Mouse (Mus musculus) neural tube, embryonic 11.5 days (tissue): ENCODE measurements around the gene Vps13d. TPM values are rescaled to one million over a fixed set of nuclear protein-coding genes. Genes with fewer than 3 reads are reported as not detected.

ENCODE experiments used
- ATAC-seq: fragments of 200-750 bp; cut with Nextera tagmentation; 2 replicates; pipeline ENCODE4 v1.8.0; 2017; ENCODE audit warnings: moderate number of reproducible peaks, mild to moderate bottlenecking, moderate TSS enrichment, moderate library complexity; ENCODE audit not compliant: insufficient read depth, low FRiP score, low TSS enrichment
- DNase-seq: peaks from one replicate; pipeline ENCODE4 v3.0.0-alpha.2; 2015; ENCODE audit warnings: low spot score
- H3K27ac ChIP-seq: fragments of 300-500 bp; sonication (generic); 2 replicates; pipeline ENCODE4 v1.5.1; 2014; ENCODE audit warnings: low read depth, mild to moderate bottlenecking, low read length
- H3K27me3 ChIP-seq: fragments of 300-500 bp; sonication (generic); 2 replicates; pipeline ENCODE4 v1.6.1; 2014; ENCODE audit warnings: mild to moderate bottlenecking, low read length, mixed read lengths; ENCODE audit not compliant: control insufficient read depth, insufficient read depth
- H3K36me3 ChIP-seq: fragments of 300-500 bp; sonication (generic); 2 replicates; pipeline ENCODE4 v1.6.1; 2014; ENCODE audit warnings: mild to moderate bottlenecking, low read length, moderate library complexity, mixed read lengths; ENCODE audit not compliant: control insufficient read depth, insufficient read depth
- H3K4me1 ChIP-seq: fragments of 300-500 bp; sonication (generic); 2 replicates; pipeline ENCODE4 v1.6.1; 2014; ENCODE audit warnings: low read length, mixed read lengths; ENCODE audit not compliant: control insufficient read depth, insufficient read depth
- H3K4me2 ChIP-seq: fragments of 300-500 bp; sonication (generic); 2 replicates; pipeline ENCODE4 v1.6.1; 2014; ENCODE audit warnings: low read depth, mild to moderate bottlenecking, moderate library complexity
- H3K4me3 ChIP-seq: fragments of 300-500 bp; sonication (generic); 2 replicates; pipeline ENCODE4 v1.5.1; 2014; ENCODE audit warnings: low read depth, low read length
- H3K9ac ChIP-seq: fragments of 300-500 bp; sonication (generic); 2 replicates; pipeline ENCODE4 v1.6.1; 2014; ENCODE audit warnings: mild to moderate bottlenecking, low read length
- H3K9me3 ChIP-seq: fragments of 300-500 bp; sonication (generic); 2 replicates; pipeline ENCODE4 v1.6.1; 2016; ENCODE audit warnings: low read length; ENCODE audit not compliant: control insufficient read depth
- WGBS: fragments of 180-500 bp; shearing (Covaris S2); extraction: QIAGEN DNeasy Blood & Tissue Kit; methylation state at CpG from one replicate; pipeline ENCODE4 v1.1.7; 2014; 5-methylcytosine and 5-hydroxymethylcytosine counted together
- polyA plus RNA-seq: library from polyadenylated mRNA; unstranded; fragments of >200 nt; fragmentation: Nextera tagmentation; extraction: Ambion mirVana; gene quantifications from 2 replicates; pipeline ENCODE4 v1.2.1, GENCODE M21; 2014

Vps13d gene
- polyA plus RNA-seq, 1 experiment from 2014 or later = 14.3 TPM

- Histone ChIP-seq H3K27ac (no peak overlapping the region), H3K4me1 (no peaks in the 10 kb centered on the region), H3K4me2 (no peak overlapping the region), H3K9ac (no peak overlapping the region), H3K27me3 (no peaks in the 10 kb centered on the region), H3K4me3 (no peak overlapping the region), H3K9me3 (no peaks in the 10 kb centered on the region), H3K36me3 (no peaks in the 10 kb centered on the region)
- ATAC-seq (no peak), DNase-seq (no peak)
- 93% methylated on average over 7 of the region's 7 CpGs for WGBS
These were observed 184.9 kb downstream of the Vps13d start for GRCm38 (mm10) chr4:145009934-145010333.

GRCm38 (mm10) chr4:145009437-145009836 is 185.4 kb downstream of the Vps13d start:
- H3K27me3 ChIP-seq = no peaks in the 10 kb centered on the region
- DNase-seq = no peak

GRCm38 (mm10) chr4:145005943-145006545 is 188.8 kb downstream of the Vps13d start:
- H3K4me1 ChIP-seq = no peaks in the 10 kb centered on the region
- H3K36me3 ChIP-seq = no peaks in the 10 kb centered on the region
- ATAC-seq = no peak
- no peak overlapping the region for H3K27ac ChIP-seq
- no peak overlapping the region for H3K4me2 ChIP-seq
- H3K4me3 ChIP-seq = no peak overlapping the region
- DNase-seq = no peak
- no peaks in the 10 kb centered on the region for H3K9me3 ChIP-seq
- H3K27me3 ChIP-seq = no peaks in the 10 kb centered on the region
- WGBS = 88% methylated on average over 4 of the region's 4 CpGs
- no peak overlapping the region for H3K9ac ChIP-seq

More at GRCm38 (mm10) chr4:145009437-145009836, 185.4 kb downstream of the Vps13d start:
- no peak overlapping the region for H3K27ac ChIP-seq
- no peak overlapping the region for H3K9ac ChIP-seq
- H3K4me3 ChIP-seq = no peak overlapping the region
- H3K36me3 ChIP-seq = no peaks in the 10 kb centered on the region
- no peak for ATAC-seq
- H3K4me1 ChIP-seq = no peaks in the 10 kb centered on the region
- no peaks in the 10 kb centered on the region for H3K9me3 ChIP-seq
- 14% methylated on average over 3 of the region's 3 CpGs for WGBS
- no peak overlapping the region for H3K4me2 ChIP-seq

- no peak overlapping the region for H3K4me3 ChIP-seq
These were observed 190.6 kb downstream of the Vps13d start for GRCm38 (mm10) chr4:145004176-145004575.

GRCm38 (mm10) chr4:145002733-145003132 is 192.1 kb downstream of the Vps13d start:
- Histone ChIP-seq H3K4me1 (peaks cover 20% of the 10 kb centered on the region), H3K27ac (no peak overlapping the region), H3K9me3 (no peaks in the 10 kb centered on the region), H3K27me3 (no peaks in the 10 kb centered on the region), H3K36me3 (no peaks in the 10 kb centered on the region), H3K4me2 (no peak overlapping the region), H3K9ac (no peak overlapping the region), H3K4me3 (no peak overlapping the region)
- ATAC-seq (no peak), DNase-seq (no peak)
- WGBS = 81% methylated on average over 1 of the region's 1 CpGs

More at GRCm38 (mm10) chr4:145004176-145004575, 190.6 kb downstream of the Vps13d start:
- Histone ChIP-seq H3K9ac (no peak overlapping the region), H3K27me3 (no peaks in the 10 kb centered on the region), H3K4me2 (no peak overlapping the region), H3K27ac (no peak overlapping the region), H3K9me3 (no peaks in the 10 kb centered on the region), H3K36me3 (no peaks in the 10 kb centered on the region), H3K4me1 (peaks cover 7% of the 10 kb centered on the region)
- DNase-seq (no peak), ATAC-seq (no peak)
- 67% methylated on average over 6 of the region's 6 CpGs for WGBS

GRCm38 (mm10) chr4:144999903-145000382 is 194.9 kb downstream of the Vps13d start:
- no peak overlapping the region; the same call in 1 of the 2 replicates for H3K9ac ChIP-seq
- no peak overlapping the region; the same call in 1 of the 2 replicates for H3K4me2 ChIP-seq

GRCm38 (mm10) chr4:144999572-144999880 is 195.3 kb downstream of the Vps13d start:
- Histone ChIP-seq H3K9me3 (no peaks in the 10 kb centered on the region), H3K27ac (peak overlapping the region; percentile 92), H3K4me3 (no peak overlapping the region), H3K4me2 (no peak overlapping the region; the same call in 1 of the 2 replicates), H3K4me1 (peaks cover 27% of the 10 kb centered on the region), H3K9ac (no peak overlapping the region; the same call in 1 of the 2 replicates), H3K27me3 (no peaks in the 10 kb centered on the region), H3K36me3 (no peaks in the 10 kb centered on the region)
- DNase-seq = no peak
- 26% methylated on average over 6 of the region's 6 CpGs for WGBS
- no peak; the same call in none of the 2 replicates for ATAC-seq

More at GRCm38 (mm10) chr4:144999903-145000382, 194.9 kb downstream of the Vps13d start:
- no peaks in the 10 kb centered on the region for H3K27me3 ChIP-seq
- H3K27ac ChIP-seq = peak overlapping the region; percentile 92
- H3K4me3 ChIP-seq = no peak overlapping the region
- no peaks in the 10 kb centered on the region for H3K36me3 ChIP-seq
- H3K9me3 ChIP-seq = no peaks in the 10 kb centered on the region
- DNase-seq (peak; percentile 90), ATAC-seq (peak; percentile 94)
- H3K4me1 ChIP-seq = peaks cover 27% of the 10 kb centered on the region
- 19% methylated on average over 20 of the region's 20 CpGs for WGBS

- Histone ChIP-seq H3K27ac (peak overlapping the region; percentile 92), H3K9me3 (no peaks in the 10 kb centered on the region), H3K27me3 (no peaks in the 10 kb centered on the region), H3K9ac (no peak overlapping the region; the same call in 1 of the 2 replicates), H3K4me3 (no peak overlapping the region), H3K4me1 (peaks cover 27% of the 10 kb centered on the region), H3K36me3 (no peaks in the 10 kb centered on the region), H3K4me2 (no peak overlapping the region)
- no peak for DNase-seq
- 70% methylated on average over 2 of the region's 2 CpGs for WGBS
- ATAC-seq = no peak
These were observed 195.8 kb downstream of the Vps13d start for GRCm38 (mm10) chr4:144998808-144999571.
